Mouse (Mus musculus): ENCODE data around the gene Hist1h2an. TPM values are rescaled to one million over a fixed set of nuclear protein-coding genes. Genes with fewer than 3 reads are reported as not detected.
A peak's percentile ranks its signal among the peaks of the same experiment; 100 is the strongest.
"Not testable (repeated sequence)": the region's sequence is repeated elsewhere in the genome, so short reads cannot be mapped to it uniquely, and the experiment has no call there.

Hist1h2an gene
- 3.3 and 6.2 TPM in 2 replicates for polyA plus RNA-seq (2014; fragmentation: Nextera tagmentation; extraction: Ambion mirVana)

- ATAC-seq (replicated peaks; ENCODE audit: insufficient number of reproducible peaks, low FRiP score, low TSS enrichment) = peak; percentile 95
- not testable (repeated sequence) for H3K36me3 ChIP-seq (ENCODE audit: control insufficient read depth, insufficient read depth, low read length); H3K9me3 ChIP-seq (replicated peaks; ENCODE audit: control insufficient read depth, low read length); H3K27me3 ChIP-seq (ENCODE audit: control insufficient read depth, insufficient read depth, low read length)
- Histone ChIP-seq H3K4me1 (ENCODE audit: control insufficient read depth, insufficient read depth, low read length) (peaks cover 16% of the 10 kb centered on the region), H3K4me2 (peak within 1 kb of the TSS; percentile 61), H3K27ac (ENCODE audit: low read depth, low read length) (peak within 1 kb of the TSS; percentile 84), H3K4me3 (ENCODE audit: low read depth, low read length) (peak within 1 kb of the TSS; percentile 39), H3K9ac (ENCODE audit: low read depth, low read length) (peak within 1 kb of the TSS; percentile 69; the same call in 1 of the 2 replicates)
- WGBS (ENCODE audit: insufficient replicate concordance) = under 1% methylated on average over 38 of the region's 63 CpGs
Observed at GRCm38 (mm10) chr13:21786899-21787629, at the start of gene Hist1h2an, which contains the start of gene Hist1h2bp. Gene Hist1h2an, minus strand, starts transcription at chr13:21787218. Gene Hist1h2bp, plus strand, starts transcription at chr13:21787461.

GRCm38 (mm10) chr13:21833461-21833860, 46.4 kb upstream of the Hist1h2an start, which contains the start of the genes Hist1h2ap and Hist1h2br:
Gene Hist1h2ap, minus strand, starts transcription at chr13:21833507.
Gene Hist1h2br, plus strand, starts transcription at chr13:21833743.
- not testable (repeated sequence) for H3K27me3 ChIP-seq (ENCODE audit: control insufficient read depth, insufficient read depth, low read length); H3K9ac ChIP-seq (ENCODE audit: low read depth, low read length); H3K4me2 ChIP-seq; H3K27ac ChIP-seq (ENCODE audit: low read depth, low read length); H3K4me3 ChIP-seq (ENCODE audit: low read depth, low read length); H3K4me1 ChIP-seq (ENCODE audit: control insufficient read depth, insufficient read depth, low read length); H3K36me3 ChIP-seq (ENCODE audit: control insufficient read depth, insufficient read depth, low read length); H3K9me3 ChIP-seq (replicated peaks; ENCODE audit: control insufficient read depth, low read length)
- no CpG with 5 or more reads among the region's 24 CpGs for WGBS (ENCODE audit: insufficient replicate concordance)
- peak; percentile 89 for ATAC-seq (replicated peaks; ENCODE audit: insufficient number of reproducible peaks, low FRiP score, low TSS enrichment)

- not testable (repeated sequence) for H3K4me3 ChIP-seq (ENCODE audit: low read depth, low read length); H3K4me1 ChIP-seq (ENCODE audit: control insufficient read depth, insufficient read depth, low read length); H3K27me3 ChIP-seq (ENCODE audit: control insufficient read depth, insufficient read depth, low read length); H3K36me3 ChIP-seq (ENCODE audit: control insufficient read depth, insufficient read depth, low read length); H3K9ac ChIP-seq (ENCODE audit: low read depth, low read length); H3K9me3 ChIP-seq (replicated peaks; ENCODE audit: control insufficient read depth, low read length); H3K27ac ChIP-seq (ENCODE audit: low read depth, low read length)
- 0% methylated on average over 19 of the region's 58 CpGs for WGBS (ENCODE audit: insufficient replicate concordance)
- ATAC-seq (replicated peaks; ENCODE audit: insufficient number of reproducible peaks, low FRiP score, low TSS enrichment) = peak; percentile 87
- peak within 1 kb of the TSS; percentile 47 for H3K4me2 ChIP-seq
Observed at GRCm38 (mm10) chr13:21831418-21832394, 44.7 kb upstream of the Hist1h2an start, which contains the start of gene Hist1h4n. Gene Hist1h4n, minus strand, starts transcription at chr13:21832196.

GRCm38 (mm10) chr13:21830344-21830743, 43.3 kb upstream of the Hist1h2an start:
- no peaks in the 10 kb centered on the region for H3K27me3 ChIP-seq (ENCODE audit: control insufficient read depth, insufficient read depth, low read length)
- ATAC-seq (replicated peaks; ENCODE audit: insufficient number of reproducible peaks, low FRiP score, low TSS enrichment) = no peak
- H3K36me3 ChIP-seq (ENCODE audit: control insufficient read depth, insufficient read depth, low read length) = no peaks in the 10 kb centered on the region
- H3K9me3 ChIP-seq (replicated peaks; ENCODE audit: control insufficient read depth, low read length) = no peaks in the 10 kb centered on the region
- H3K4me1 ChIP-seq (ENCODE audit: control insufficient read depth, insufficient read depth, low read length) = no peaks in the 10 kb centered on the region
- H3K4me2 ChIP-seq = no peak overlapping the region; the same call in 1 of the 2 replicates
- H3K9ac ChIP-seq (ENCODE audit: low read depth, low read length) = no peak overlapping the region
- 84% methylated on average over 10 of the region's 10 CpGs for WGBS (ENCODE audit: insufficient replicate concordance)
- no peak overlapping the region for H3K4me3 ChIP-seq (ENCODE audit: low read depth, low read length)
- H3K27ac ChIP-seq (ENCODE audit: low read depth, low read length) = no peak overlapping the region

- H3K4me3 ChIP-seq (ENCODE audit: low read depth, low read length) = no peak overlapping the region
- no peak overlapping the region for H3K27ac ChIP-seq (ENCODE audit: low read depth, low read length)
- no peak overlapping the region for H3K9ac ChIP-seq (ENCODE audit: low read depth, low read length)
- no peaks in the 10 kb centered on the region for H3K9me3 ChIP-seq (replicated peaks; ENCODE audit: control insufficient read depth, low read length)
- no peaks in the 10 kb centered on the region for H3K27me3 ChIP-seq (ENCODE audit: control insufficient read depth, insufficient read depth, low read length)
- ATAC-seq (replicated peaks; ENCODE audit: insufficient number of reproducible peaks, low FRiP score, low TSS enrichment) = no peak
- H3K4me1 ChIP-seq (ENCODE audit: control insufficient read depth, insufficient read depth, low read length) = no peaks in the 10 kb centered on the region
- H3K4me2 ChIP-seq = no peak overlapping the region
- H3K36me3 ChIP-seq (ENCODE audit: control insufficient read depth, insufficient read depth, low read length) = no peaks in the 10 kb centered on the region
- WGBS (ENCODE audit: insufficient replicate concordance) = 77% methylated on average over 3 of the region's 3 CpGs
Observed at GRCm38 (mm10) chr13:21828511-21828910, 41.5 kb upstream of the Hist1h2an start.

DNA sequence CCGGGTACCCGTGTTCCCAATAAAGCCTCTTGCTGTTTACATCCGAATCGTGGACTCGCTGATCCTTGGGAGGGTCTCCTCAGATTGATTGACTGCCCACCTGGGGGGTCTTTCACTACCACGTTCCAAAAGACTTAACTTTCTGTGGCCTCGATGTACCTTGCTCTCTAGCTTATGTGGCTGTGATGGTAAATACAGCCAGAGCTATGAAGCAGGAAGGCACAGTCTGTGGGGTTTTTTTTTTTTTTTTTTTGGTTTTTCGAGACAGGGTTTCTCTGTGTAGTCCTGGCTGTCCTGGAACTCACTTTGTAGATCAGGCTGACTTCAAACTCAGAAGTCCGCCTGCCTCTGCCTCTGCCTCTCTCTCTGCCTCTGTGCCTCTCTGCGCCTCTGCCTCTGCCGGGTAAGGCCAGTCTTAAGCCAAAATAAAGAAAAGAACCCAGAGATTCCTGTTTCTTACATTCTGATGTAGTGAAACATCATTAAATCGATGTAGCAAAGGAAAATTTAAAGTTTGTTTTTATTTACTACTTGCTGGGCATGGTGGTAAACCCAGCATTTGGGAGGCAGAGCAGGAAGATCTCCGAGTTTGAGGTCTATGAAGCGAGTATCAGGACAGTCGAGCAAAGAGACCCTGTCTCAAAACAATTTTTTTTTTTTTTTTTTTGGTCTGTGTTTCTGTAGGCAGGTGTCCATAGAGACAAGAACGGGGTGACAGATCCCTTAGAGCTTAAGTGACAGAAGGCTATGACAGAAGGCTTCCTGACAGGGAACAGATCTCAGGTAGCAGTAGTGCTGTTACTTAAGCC, 33.3 kb upstream of the Hist1h2an start:
- H3K36me3 ChIP-seq (ENCODE audit: control insufficient read depth, insufficient read depth, low read length); H3K9me3 ChIP-seq (replicated peaks; ENCODE audit: control insufficient read depth, low read length); H3K4me2 ChIP-seq; ATAC-seq (replicated peaks; ENCODE audit: insufficient number of reproducible peaks, low FRiP score, low TSS enrichment); H3K4me3 ChIP-seq (ENCODE audit: low read depth, low read length); H3K9ac ChIP-seq (ENCODE audit: low read depth, low read length); H3K27me3 ChIP-seq (ENCODE audit: control insufficient read depth, insufficient read depth, low read length); H3K4me1 ChIP-seq (ENCODE audit: control insufficient read depth, insufficient read depth, low read length); H3K27ac ChIP-seq (ENCODE audit: low read depth, low read length): not testable (repeated sequence)
- 75% methylated on average over 7 of the region's 16 CpGs for WGBS (ENCODE audit: insufficient replicate concordance)

GRCm38 (mm10) chr13:21812092-21812491, 25.1 kb upstream of the Hist1h2an start:
- H3K36me3 ChIP-seq (ENCODE audit: control insufficient read depth, insufficient read depth, low read length); H3K4me3 ChIP-seq (ENCODE audit: low read depth, low read length); H3K4me1 ChIP-seq (ENCODE audit: control insufficient read depth, insufficient read depth, low read length); H3K9ac ChIP-seq (ENCODE audit: low read depth, low read length); H3K27ac ChIP-seq (ENCODE audit: low read depth, low read length); H3K9me3 ChIP-seq (replicated peaks; ENCODE audit: control insufficient read depth, low read length); H3K27me3 ChIP-seq (ENCODE audit: control insufficient read depth, insufficient read depth, low read length): not testable (repeated sequence)
- peak overlapping the region; percentile 42 for H3K4me2 ChIP-seq
- WGBS (ENCODE audit: insufficient replicate concordance) = 0% methylated on average over 12 of the region's 14 CpGs
- peak; percentile 66 for ATAC-seq (replicated peaks; ENCODE audit: insufficient number of reproducible peaks, low FRiP score, low TSS enrichment)

DNA sequence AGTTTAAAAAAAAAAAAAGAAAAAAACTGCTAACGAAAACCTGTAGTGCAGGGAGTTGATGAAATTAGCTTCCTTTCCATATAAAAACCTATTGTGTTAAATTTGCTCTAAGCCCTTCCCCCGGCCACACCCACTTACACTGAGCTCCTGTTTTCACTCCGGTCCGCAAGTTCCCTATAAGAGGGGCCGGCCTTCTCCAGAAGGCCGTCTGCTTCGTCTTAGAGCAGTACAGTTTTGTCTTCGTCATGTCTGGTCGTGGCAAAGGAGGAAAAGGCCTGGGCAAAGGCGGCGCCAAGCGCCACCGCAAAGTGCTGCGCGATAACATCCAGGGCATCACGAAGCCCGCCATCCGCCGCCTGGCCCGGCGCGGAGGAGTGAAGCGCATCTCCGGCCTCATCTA, 24.5 kb upstream of the Hist1h2an start, which contains the start of gene Hist1h4m:
Hist1h4m (plus strand) TSS at position 208 of the 400 bp plus-strand sequence.
- WGBS (ENCODE audit: insufficient replicate concordance) = no CpG with 5 or more reads among the region's 24 CpGs
- ATAC-seq (replicated peaks; ENCODE audit: insufficient number of reproducible peaks, low FRiP score, low TSS enrichment) = peak; percentile 69
- H3K27ac ChIP-seq (ENCODE audit: low read depth, low read length); H3K4me1 ChIP-seq (ENCODE audit: control insufficient read depth, insufficient read depth, low read length); H3K27me3 ChIP-seq (ENCODE audit: control insufficient read depth, insufficient read depth, low read length); H3K36me3 ChIP-seq (ENCODE audit: control insufficient read depth, insufficient read depth, low read length); H3K4me3 ChIP-seq (ENCODE audit: low read depth, low read length); H3K9me3 ChIP-seq (replicated peaks; ENCODE audit: control insufficient read depth, low read length); H3K9ac ChIP-seq (ENCODE audit: low read depth, low read length): not testable (repeated sequence)
- peak within 1 kb of the TSS; percentile 42 for H3K4me2 ChIP-seq

All from heart, embryonic 11.5 days (tissue).